Mouse (Mus musculus): ENCODE measurements around the gene Nwd2.

DNA sequence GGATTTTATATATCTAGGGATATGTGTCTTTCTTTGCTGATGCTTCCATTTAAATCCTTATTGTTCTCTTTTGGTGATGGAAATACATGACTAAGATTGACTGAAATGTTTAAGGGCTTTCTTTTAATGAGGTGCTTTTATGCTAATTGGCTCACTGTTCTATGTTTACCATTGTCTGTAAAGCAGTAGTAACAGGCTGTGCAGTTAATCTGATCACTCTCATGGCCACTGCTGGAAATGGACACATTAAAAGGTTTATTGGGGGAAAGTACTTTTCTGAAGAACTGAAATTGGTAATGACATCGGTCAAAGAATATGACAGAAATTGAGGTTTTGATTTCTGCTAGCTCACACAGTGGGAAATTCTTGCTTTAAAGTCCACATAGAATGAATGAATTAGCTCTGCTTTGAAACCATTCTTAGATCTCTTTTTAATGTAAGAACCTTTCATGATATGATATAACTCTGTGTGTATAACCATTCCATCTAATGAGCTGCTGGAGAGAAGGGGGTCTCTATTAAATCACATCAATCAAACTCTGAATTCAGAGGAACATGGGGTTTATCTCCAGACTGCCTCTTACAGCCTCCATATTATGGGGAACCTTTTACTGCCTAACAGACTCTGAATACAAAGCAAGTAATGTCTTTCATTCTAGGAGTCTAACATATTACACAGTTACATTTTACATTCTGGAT lies 20.9 kb upstream of the Nwd2 start:
- no peak for TF ChIP-seq CTCF (IDR thresholded peaks at IDR 0.05; ENCODE audit: insufficient read depth, low read length)
- no peak for TF ChIP-seq POLR2A (IDR thresholded peaks at IDR 0.05; ENCODE audit: borderline replicate concordance, extremely low read depth, low read depth, low read length)

Measured in lung, adult 2 months (tissue).